Mouse (Mus musculus) spleen, adult 18-20 months (tissue): ENCODE data around the gene Rhob.
"Not testable (repeated sequence)": the region's sequence is repeated elsewhere in the genome, so short reads cannot be mapped to it uniquely, and the experiment has no call there.

Experiments
- DNase-seq, 2 experiments: peaks; one replicate each; pipeline ENCODE4 v3.0.0; 2022; ENCODE audit warnings: mixed read lengths in 2 of 2

Gene Rhob

DNA sequence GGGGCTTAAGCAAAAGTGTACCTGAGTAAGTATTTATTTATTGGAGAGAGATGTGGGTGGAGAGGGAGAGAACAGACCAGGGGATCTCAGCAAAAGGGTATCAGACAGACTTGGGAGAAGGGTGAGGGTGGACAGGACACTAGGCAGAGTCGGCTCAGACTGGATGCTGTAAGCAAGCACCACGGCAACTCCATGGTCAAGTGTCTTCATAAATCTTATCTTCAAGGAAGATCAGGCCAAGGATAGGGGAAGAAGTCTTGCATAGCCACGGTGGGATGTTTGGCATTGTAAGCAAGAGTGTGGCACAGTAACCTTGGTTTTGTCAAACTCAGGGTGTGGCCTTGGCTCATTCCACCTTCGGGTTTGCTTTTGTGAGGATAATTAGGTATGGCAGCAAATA, 27.8 kb downstream of the Rhob start:
- DNase-seq = no peak

DNA sequence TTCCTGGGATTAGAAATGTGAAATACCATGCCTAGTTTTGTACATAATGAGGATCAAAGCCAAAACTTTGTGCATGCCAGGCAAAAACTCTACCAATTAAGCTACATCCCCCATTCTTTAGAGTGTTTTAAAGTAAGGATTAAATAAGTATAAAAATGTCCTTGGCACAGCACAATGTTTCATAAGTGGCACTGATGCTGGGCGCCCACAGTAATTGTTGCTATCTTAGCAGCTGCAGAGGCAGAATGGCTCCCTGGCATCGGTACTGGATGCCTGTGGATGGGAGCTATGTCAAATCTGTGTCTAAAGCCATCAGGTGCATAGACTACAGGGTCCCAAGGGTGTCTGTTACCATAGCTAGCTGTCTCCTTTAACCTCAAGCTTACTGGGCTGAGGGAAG, 28.8 kb downstream of the Rhob start:
- DNase-seq = no peak

DNA sequence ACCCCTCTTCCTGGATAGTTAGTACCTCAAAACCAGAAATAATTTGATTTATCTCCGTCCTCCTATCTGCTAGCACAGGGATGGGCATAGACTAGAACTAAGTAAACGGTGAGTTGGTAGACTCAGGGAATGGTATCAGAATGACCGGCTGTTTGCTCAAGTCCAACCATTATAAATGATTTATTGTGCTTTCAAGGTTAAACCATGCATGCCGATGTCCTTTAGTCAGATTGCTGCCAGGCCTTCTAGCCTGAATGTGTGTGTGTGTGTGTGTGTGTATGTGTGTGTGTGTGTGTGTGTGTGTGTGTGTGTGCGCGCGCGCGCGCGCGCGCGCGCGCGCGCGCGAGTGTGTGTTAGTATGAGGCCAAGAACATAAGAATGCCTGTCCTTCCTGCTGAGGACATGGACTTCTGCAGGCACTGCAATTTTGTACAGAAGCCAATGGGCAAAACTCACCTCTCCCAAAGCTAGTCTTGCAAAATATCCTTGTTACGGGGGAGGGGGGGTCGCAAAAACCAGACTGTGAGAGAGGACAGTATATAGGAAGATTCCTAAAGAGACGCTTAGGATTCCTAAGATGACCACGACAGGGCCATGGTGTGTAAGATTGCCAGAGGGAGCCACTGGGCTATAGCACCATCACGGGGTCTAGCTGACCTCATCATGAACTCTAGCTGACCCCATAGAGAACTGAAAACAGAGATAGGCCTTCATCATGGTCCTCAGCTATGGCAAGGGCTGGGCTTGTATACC, 29.9 kb downstream of the Rhob start:
- no peak for DNase-seq

GRCm38 (mm10) chr12:8468221-8468865, 31.5 kb downstream of the Rhob start:
- no peak for DNase-seq

- no peak for DNase-seq
Measured at GRCm38 (mm10) chr12:8467029-8467924, 32.5 kb downstream of the Rhob start.

DNA sequence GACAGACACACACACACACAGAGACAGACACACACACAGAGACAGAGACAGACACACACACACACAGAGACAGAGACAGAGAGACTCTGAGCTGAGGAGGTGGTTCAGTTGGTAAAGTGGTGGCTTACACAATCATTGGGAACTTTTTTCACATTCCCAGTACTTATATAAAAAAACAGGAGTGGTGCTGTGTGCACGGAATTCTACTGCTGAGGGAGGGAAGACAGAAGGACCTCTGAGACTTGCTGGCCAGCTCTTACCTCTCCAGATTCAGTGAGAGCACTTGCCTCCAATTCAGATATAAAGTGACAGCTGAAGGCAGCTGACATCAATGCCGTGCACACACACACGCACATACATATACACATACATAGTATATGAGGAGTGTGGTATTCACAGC, 34.1 kb downstream of the Rhob start:
- DNase-seq = no peak

DNA sequence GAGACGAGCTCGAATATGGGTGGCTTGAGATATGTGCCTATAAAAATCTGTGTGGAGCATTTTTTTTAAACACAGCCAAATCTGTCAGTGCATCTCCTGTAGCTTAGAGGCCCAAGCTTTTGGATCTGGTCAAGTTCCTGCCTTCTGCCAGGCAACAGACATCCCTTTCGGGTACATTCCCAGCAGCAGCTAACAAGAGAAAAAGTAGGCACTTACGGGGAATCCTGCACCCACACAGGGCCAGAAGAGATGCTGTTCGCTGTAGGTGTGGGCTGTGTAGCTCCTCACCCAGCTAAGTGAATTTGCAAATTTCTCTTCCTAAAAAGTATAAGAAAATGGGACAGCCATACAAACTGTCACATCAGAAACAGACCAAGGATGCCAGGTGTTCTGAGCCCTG, 34.8 kb downstream of the Rhob start:
- no peak for DNase-seq

GRCm38 (mm10) chr12:8463599-8464160, 36.1 kb downstream of the Rhob start:
- no peak for DNase-seq

- no peak for DNase-seq
Measured at GRCm38 (mm10) chr12:8462533-8462932, 37.3 kb downstream of the Rhob start.

- not testable (repeated sequence) for DNase-seq
Measured at GRCm38 (mm10) chr12:8461575-8461974, 38.2 kb downstream of the Rhob start.

- DNase-seq = no peak
Measured at GRCm38 (mm10) chr12:8458400-8458799, 41.4 kb downstream of the Rhob start.

DNA sequence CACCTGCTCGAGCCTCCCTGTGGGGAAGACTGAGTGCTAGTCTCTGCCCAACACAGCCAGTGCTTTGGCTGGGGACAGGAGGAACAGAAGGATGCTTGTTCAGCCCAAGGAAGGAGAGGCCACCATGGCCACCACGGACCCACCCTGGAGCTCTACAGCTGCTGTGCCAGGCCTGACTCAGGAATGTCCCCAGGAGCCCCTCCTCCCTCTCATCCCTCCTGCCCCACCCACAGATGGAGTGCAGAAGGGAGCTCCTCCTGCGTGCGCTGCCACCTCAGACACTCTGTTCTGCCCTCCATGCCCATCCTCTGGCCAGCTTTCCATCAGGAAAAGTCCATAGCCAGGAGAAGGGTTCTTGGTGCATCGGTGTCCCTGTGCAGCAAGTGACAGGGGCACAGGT, 42.8 kb downstream of the Rhob start:
- DNase-seq = no peak

DNA sequence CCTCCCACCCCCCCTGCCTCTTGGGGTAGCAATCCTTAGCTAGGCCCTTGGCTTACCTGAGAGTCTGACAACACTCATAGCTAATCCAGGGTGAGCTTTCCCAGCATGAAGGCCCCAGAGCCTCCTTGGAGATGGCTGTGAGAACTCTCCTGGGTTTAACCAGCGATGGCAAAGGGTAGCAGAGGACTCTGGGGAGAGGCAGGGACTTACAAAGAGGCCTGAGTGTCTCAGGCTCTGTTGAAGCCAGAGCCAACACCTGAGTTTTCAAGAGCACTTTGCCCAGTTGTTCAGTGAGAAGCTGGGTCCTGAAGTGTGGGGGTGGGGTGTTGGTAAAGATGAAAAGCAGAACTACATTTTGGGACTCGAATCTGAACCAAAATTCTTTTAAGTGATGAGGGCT, 44.8 kb downstream of the Rhob start:
- no peak for DNase-seq

GRCm38 (mm10) chr12:8454487-8454886, 45.3 kb downstream of the Rhob start:
- DNase-seq = no peak

DNA sequence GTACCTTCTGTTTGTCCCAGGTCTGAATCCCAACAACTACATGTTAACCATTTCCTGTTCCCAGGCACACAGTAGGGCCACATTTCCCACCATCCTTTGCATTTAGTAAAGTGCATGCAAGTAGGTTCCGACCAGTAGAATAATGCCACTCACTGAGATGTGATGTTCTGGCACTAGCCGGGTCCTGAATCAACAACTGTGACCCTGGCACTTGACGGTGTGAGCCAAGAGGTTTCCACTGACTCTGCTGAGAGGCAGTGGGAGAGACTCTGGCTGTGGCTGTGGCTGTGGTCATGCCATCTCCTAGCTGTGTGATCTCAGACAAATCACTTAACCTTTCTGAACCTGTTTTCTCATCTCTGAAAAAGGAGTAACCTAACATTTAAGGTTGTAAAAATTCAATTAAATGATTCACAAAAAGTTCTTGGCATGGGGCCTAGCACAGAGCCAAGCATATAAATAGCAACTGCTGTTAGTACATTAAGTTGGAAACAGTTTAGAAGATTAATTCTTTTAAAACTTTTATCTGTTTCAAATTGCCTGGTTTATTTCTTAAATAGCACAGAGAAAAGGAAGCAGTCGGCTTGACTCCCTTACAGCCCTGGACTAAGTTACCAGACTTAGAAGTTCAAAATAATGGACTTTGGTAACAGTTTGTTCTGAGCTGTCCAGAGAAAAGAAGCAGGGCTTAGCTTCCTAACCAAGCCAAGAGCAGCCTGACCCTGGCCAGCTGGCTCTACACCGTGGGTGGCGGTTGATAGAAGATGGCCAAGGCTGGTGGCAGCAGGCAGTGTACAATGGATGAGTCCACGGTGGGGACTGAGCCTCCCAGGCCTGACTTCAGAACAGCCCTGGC, 46.8 kb downstream of the Rhob start:
- no peak for DNase-seq

DNA sequence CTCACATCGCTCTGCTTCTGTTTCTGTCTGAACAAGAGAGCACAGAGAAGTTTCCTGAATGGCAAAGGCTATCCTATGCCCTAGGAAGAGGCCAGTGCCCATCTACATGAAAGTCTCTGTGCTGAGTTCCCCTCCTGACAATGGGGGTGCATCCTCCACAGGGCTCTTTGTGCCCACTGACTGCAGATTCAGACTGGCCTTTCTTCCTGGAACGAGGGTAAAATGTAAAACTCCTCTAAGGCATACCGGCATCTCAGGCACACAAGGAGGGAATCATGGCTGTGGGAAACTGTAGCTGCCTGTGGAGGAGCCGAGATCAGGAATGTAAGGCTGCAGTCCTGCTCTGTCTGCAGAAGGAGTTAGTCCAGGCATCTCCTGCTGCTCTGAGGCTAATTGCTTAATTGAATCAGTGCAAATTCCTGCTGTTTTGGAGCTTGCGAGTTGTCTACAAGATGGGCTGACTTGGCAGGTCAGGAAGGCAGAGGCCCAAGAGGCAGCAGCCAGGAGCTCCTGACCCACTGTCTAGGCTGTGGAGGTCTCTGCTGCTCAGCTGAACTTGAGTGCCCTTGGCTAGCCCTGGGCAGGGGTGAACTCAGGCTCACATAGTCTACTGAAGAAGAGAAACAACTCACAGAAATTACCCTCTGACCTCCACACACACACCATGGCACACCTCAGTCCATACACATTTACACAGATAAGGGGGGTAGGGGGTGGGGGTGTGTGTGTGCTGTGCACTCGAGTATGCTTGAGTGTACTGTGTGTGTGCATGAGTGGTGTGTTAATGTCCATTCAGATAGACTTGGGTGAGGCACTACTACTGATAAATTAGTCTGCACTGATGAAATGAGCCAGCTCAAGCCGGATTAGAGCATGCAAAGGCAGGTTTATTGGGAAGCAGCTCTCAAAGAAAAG, 48.0 kb downstream of the Rhob start:
- no peak for DNase-seq

DNA sequence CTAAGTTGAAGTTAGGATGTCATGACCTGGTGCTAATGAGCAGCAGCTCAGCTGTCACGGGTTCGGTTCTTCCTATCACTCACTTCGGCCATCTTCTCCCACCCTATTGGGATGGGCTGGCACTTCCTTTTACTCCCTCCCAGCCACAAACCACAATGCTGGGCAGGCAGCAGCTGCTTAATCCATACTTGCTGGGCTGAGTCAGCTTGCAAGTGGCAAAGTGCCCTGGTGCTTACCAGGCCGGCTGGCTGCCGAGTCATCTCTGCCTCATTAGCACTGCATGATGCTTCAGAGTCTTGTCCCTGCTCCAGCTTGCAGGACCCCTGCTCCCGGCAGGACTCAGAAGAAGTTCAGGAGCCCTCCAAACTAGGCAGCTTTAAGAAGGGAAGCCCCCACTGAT, 49.2 kb downstream of the Rhob start:
- no peak for DNase-seq

- DNase-seq = no peak
Measured at GRCm38 (mm10) chr12:8450028-8450427, 49.8 kb downstream of the Rhob start.
